Mouse (Mus musculus): ENCODE data around the gene Cwc22. TPM values are rescaled to one million over a fixed set of nuclear protein-coding genes. Genes with fewer than 3 reads are reported as not detected.

The Cwc22 gene
- polyA plus RNA-seq, 1 experiment from 2014 or later: 54.0 TPM

DNA sequence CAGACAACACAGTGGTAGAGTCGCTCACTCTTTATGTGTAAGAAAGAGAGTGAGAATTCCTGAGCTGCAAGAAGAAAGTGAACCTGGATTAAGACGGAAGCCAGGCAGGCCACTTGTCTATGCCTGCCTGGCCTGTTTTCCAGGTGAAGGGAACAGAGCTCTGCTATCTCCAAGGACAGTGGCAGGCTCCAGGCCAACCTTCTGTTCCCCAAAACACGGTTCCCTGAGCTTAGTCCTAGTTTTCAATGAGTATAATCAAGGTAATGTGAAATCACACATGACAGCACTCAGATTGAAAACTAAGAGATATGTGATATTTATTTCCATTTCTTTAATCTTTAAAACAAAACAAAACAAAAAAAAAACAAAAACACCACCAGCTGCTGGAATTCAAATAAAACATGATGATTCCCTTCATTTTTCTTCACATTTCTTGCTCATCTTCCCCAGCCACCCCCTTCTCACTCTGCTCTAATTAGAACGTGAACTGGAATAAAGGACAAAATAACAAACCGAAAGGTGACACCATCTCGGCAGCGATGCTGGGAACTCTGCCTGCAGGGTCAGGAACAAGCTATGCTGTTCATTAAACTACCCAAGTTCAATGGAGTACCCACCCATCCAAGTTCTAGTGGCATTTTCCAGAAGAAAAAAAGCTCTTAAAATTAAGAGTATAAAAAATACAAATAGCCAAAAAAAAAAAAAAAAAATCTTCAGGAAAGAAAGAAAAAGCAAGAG lies 20.8 kb downstream of the Cwc22 start:
- 87% methylated on average over 5 of the region's 7 CpGs for whole genome bisulfite sequencing (ENCODE audit: missing documents)
- peaks cover 81% of the 10 kb centered on the region for H3K36me3 ChIP-seq (ENCODE audit: inconsistent target)
- H3K27ac ChIP-seq: no peak overlapping the region
- H3K4me3 ChIP-seq (ENCODE audit: inconsistent target): no peak overlapping the region
- no peaks in the 10 kb centered on the region for H3K79me2 ChIP-seq (ENCODE audit: inconsistent target)

- no peak overlapping the region for H3K4me3 ChIP-seq (ENCODE audit: inconsistent target)
- peaks cover 73% of the 10 kb centered on the region for H3K36me3 ChIP-seq (ENCODE audit: inconsistent target)
- H3K79me2 ChIP-seq (ENCODE audit: inconsistent target): no peaks in the 10 kb centered on the region
- H3K27ac ChIP-seq: no peak overlapping the region
- 98% methylated on average over 3 of the region's 3 CpGs for WGBS (ENCODE audit: missing documents)
Measured at GRCm38 (mm10) chr2:77924003-77924402, 22.2 kb downstream of the Cwc22 start.

GRCm38 (mm10) chr2:77923182-77923581 lies 23.0 kb downstream of the Cwc22 start:
- Histone ChIP-seq H3K36me3 (ENCODE audit: inconsistent target) (peaks cover 64% of the 10 kb centered on the region), H3K27ac (no peak overlapping the region), H3K79me2 (ENCODE audit: inconsistent target) (no peaks in the 10 kb centered on the region), H3K4me3 (ENCODE audit: inconsistent target) (no peak overlapping the region)
- WGBS (ENCODE audit: missing documents): 93% methylated on average over 8 of the region's 8 CpGs

DNA sequence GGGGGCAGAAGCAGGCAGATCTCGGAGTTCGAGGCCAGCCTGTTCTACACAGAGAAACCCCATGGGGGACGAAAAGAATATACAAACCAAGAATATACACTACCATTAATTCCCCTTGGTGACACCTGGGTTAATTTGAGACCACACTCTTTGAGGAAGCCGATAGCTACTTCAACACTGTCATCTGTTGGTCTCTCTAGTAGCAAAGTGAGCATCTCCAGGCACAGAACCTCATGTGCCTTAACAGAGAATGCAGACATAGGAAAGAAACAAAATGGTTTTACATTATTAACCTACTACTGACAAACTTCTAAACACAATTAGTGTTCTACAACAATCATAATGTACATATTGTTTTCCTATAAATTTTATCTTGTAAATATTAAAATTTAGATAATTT lies 24.9 kb downstream of the Cwc22 start:
- peaks cover 62% of the 10 kb centered on the region for H3K36me3 ChIP-seq (ENCODE audit: inconsistent target)
- H3K4me3 ChIP-seq (ENCODE audit: inconsistent target): no peak overlapping the region
- H3K79me2 ChIP-seq (ENCODE audit: inconsistent target): no peaks in the 10 kb centered on the region
- whole genome bisulfite sequencing (ENCODE audit: missing documents): 99% methylated on average over 4 of the region's 4 CpGs
- no peak overlapping the region for H3K27ac ChIP-seq

DNA sequence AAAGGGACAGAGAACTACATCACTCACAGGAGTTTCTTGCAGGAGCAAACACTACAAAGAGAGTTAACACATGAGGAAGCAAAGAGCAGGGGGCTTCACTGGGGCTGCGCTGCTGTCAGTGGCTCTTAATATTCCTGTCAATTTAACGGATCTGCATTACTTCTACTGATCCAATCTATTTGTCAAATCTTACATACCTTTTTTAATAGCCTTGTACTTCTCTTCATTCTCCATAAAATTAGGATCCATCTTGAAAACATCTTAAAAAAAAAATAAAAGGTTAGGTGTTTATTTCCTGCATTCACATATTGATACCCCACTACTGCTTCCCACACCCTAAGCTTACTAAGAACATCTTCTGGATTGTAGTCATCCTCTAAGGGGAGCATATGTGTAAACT lies 25.6 kb downstream of the Cwc22 start:
- peaks cover 60% of the 10 kb centered on the region for H3K36me3 ChIP-seq (ENCODE audit: inconsistent target)
- H3K4me3 ChIP-seq (ENCODE audit: inconsistent target): no peak overlapping the region
- no peaks in the 10 kb centered on the region for H3K79me2 ChIP-seq (ENCODE audit: inconsistent target)
- 100% methylated on average over 2 of the region's 2 CpGs for WGBS (ENCODE audit: missing documents)
- H3K27ac ChIP-seq: no peak overlapping the region

DNA sequence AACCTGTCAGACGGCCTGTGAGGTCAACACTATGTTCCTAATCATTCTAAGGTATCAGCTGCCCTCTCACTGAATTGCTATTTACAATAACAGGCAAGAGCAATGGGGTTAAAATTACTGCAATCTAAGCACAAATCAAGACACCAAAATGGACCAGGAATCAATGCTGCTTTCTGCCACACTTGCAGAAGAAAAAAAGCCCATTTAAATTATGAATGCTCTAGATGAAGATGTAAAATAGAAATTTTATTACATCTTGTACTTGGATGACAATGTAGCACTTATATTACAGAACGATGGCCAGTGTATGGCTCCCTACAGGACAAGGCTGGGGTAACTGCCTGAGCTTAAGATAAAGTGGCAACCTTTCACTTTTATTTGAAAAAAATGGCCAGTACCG lies 27.7 kb downstream of the Cwc22 start:
- Histone ChIP-seq H3K27ac (no peak overlapping the region), H3K4me3 (ENCODE audit: inconsistent target) (no peak overlapping the region), H3K36me3 (ENCODE audit: inconsistent target) (peaks cover 60% of the 10 kb centered on the region), H3K79me2 (ENCODE audit: inconsistent target) (no peaks in the 10 kb centered on the region)
- WGBS (ENCODE audit: missing documents): 86% methylated on average over 3 of the region's 3 CpGs

DNA sequence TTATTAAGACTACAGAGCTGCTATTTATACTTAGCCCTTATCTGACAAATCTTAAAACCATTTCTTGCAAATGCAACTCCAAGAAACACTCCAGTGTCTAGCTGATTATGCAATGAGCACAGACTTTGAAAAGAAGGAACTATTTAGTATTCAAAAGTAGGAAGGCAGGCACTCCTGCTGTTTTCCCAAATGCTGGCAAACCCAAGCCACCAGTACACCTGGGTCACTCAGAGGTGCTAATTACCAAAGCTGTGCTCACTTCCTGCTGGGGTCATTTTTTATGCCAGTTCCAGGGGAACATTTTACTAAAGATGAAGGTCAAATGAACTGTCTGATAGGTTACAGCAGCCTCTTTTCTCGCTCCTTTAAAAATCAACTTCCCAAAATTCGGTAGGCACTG lies 28.2 kb downstream of the Cwc22 start:
- WGBS (ENCODE audit: missing documents): 41% methylated on average over 2 of the region's 2 CpGs
- Histone ChIP-seq H3K27ac (no peak overlapping the region), H3K4me3 (ENCODE audit: inconsistent target) (no peak overlapping the region), H3K36me3 (ENCODE audit: inconsistent target) (peaks cover 60% of the 10 kb centered on the region), H3K79me2 (ENCODE audit: inconsistent target) (no peaks in the 10 kb centered on the region)

- Histone ChIP-seq H3K27ac (no peak overlapping the region), H3K79me2 (ENCODE audit: inconsistent target) (no peaks in the 10 kb centered on the region), H3K4me3 (ENCODE audit: inconsistent target) (no peak overlapping the region), H3K36me3 (ENCODE audit: inconsistent target) (peaks cover 62% of the 10 kb centered on the region)
- 93% methylated on average over 3 of the region's 3 CpGs for WGBS (ENCODE audit: missing documents)
Measured at GRCm38 (mm10) chr2:77917360-77917734, 28.8 kb downstream of the Cwc22 start.

DNA sequence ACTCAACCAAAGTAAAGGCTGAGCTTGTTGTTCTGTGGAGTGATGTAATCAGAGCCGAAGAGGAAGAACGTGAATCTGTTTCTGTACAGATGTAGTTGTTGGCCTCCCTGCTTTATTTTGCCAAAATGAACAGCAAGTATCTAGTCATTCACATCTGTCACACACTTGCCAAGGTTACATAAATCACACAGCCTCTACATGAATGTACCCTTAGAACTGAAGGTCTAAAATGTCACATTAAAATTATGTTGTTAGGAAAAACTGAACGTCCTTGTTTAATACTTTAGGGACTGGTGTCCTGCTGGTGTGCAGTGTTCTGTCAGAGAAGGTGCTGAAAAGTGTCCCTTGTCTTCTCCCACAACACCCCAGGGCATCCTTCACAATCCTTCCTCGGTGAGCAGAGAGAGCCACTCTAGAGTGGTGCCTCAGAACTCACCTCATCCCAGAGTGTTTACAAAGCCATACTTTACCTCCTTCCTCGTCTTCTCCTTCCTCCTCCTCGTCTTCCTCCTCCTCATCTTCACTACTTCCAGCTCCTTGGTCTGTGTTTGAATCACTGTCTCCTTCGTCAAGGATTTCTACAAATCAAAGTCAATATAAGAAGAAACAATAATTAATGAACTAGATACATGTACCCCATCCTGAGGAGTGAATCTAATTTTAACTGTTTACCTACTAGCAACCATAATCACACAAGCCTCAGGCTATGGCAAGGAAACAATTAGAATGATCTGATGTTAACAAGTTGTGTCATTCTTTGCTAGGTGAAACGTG lies 29.4 kb downstream of the Cwc22 start:
- H3K36me3 ChIP-seq (ENCODE audit: inconsistent target): peaks cover 57% of the 10 kb centered on the region

GRCm38 (mm10) chr2:77915187-77915586 lies 31.0 kb downstream of the Cwc22 start:
- H3K36me3 ChIP-seq (ENCODE audit: inconsistent target): peaks cover 52% of the 10 kb centered on the region
- H3K79me2 ChIP-seq (ENCODE audit: inconsistent target): no peaks in the 10 kb centered on the region
- no peak overlapping the region for H3K27ac ChIP-seq
- 95% methylated on average over 8 of the region's 8 CpGs for WGBS (ENCODE audit: missing documents)
- H3K4me3 ChIP-seq (ENCODE audit: inconsistent target): no peak overlapping the region

More for the DNA sequence above, 29.4 kb downstream of the Cwc22 start:
- Histone ChIP-seq H3K79me2 (ENCODE audit: inconsistent target) (no peaks in the 10 kb centered on the region), H3K27ac (no peak overlapping the region), H3K4me3 (ENCODE audit: inconsistent target) (no peak overlapping the region)
- WGBS (ENCODE audit: missing documents): 96% methylated on average over 8 of the region's 8 CpGs

DNA sequence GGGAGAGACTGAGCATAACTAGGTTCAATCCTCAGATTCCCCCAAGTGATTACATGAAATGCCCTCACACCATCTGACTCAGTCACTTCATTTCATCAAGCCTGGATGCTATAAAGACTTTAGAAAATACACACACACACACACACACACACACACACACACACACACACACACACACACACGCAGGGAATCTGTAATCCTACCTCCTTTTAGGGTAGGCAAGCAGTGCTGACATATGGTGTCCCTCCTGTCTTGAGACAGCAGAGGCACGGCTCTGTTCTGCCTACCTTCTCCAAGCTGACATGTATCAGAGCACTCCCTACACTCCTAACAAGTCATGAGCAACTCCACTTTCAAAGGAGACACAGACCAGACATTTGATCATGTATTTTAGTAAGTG lies 32.5 kb downstream of the Cwc22 start:
- Histone ChIP-seq H3K79me2 (ENCODE audit: inconsistent target) (no peaks in the 10 kb centered on the region), H3K4me3 (ENCODE audit: inconsistent target) (no peak overlapping the region), H3K27ac (no peak overlapping the region), H3K36me3 (ENCODE audit: inconsistent target) (peaks cover 50% of the 10 kb centered on the region)
- WGBS (ENCODE audit: missing documents): 83% methylated on average over 1 of the region's 2 CpGs

DNA sequence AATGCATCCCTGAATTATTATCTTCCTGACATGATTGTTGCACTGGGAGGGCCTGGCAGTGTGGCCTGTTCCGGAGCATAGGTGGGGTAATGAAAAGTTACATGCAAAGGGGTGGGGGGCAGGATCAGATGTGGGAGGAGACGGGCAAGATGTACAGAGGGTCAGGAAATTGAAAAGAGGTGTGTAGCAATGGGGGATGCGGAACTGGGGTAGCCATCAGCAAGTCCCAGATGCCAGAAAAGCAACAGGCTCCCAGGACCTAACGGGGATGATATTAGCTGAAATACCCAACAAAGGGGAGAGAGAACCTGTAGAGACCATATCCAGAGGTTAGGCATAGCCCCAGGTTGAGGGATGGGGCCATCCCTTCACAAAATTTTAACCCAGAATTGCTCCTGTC lies 34.0 kb downstream of the Cwc22 start:
- Histone ChIP-seq H3K79me2 (ENCODE audit: inconsistent target) (no peaks in the 10 kb centered on the region), H3K27ac (no peak overlapping the region), H3K4me3 (ENCODE audit: inconsistent target) (no peak overlapping the region), H3K36me3 (ENCODE audit: inconsistent target) (peaks cover 59% of the 10 kb centered on the region)
- 96% methylated on average over 3 of the region's 4 CpGs for WGBS (ENCODE audit: missing documents)

DNA sequence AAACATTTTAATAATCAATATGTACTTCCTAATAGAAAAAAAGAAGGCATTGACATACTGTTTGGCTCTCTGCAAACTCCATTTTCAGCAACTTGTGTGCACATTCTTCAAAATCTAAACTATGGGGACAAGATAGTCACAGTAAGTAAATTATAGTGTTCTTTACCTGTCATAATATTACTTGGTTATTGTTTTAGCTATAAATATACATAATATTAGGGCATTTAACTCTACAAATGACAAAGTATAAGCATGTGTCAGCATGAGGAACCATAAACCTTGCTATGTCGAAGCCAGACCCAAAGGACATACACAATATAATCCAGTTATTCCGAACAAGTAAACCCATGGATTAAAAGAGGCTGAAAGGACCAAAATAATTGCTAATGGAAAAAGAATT lies 34.7 kb downstream of the Cwc22 start:
- 90% methylated on average over 2 of the region's 2 CpGs for WGBS (ENCODE audit: missing documents)
- H3K36me3 ChIP-seq (ENCODE audit: inconsistent target): peaks cover 59% of the 10 kb centered on the region
- H3K79me2 ChIP-seq (ENCODE audit: inconsistent target): no peaks in the 10 kb centered on the region
- H3K4me3 ChIP-seq (ENCODE audit: inconsistent target): no peak overlapping the region
- H3K27ac ChIP-seq: no peak overlapping the region

- no peak overlapping the region for H3K27ac ChIP-seq
- no peak overlapping the region for H3K4me3 ChIP-seq (ENCODE audit: inconsistent target)
- peaks cover 64% of the 10 kb centered on the region for H3K36me3 ChIP-seq (ENCODE audit: inconsistent target)
- H3K79me2 ChIP-seq (ENCODE audit: inconsistent target): no peaks in the 10 kb centered on the region
- 93% methylated on average over 3 of the region's 3 CpGs for WGBS (ENCODE audit: missing documents)
Measured at GRCm38 (mm10) chr2:77910216-77910615, 36.0 kb downstream of the Cwc22 start.

- 97% methylated on average over 3 of the region's 3 CpGs for WGBS (ENCODE audit: missing documents)
- peaks cover 61% of the 10 kb centered on the region for H3K36me3 ChIP-seq (ENCODE audit: inconsistent target)
Measured at GRCm38 (mm10) chr2:77907164-77907563, 39.0 kb downstream of the Cwc22 start.

More at GRCm38 (mm10) chr2:77907164-77907563, 39.0 kb downstream of the Cwc22 start:
- H3K4me3 ChIP-seq (ENCODE audit: inconsistent target): no peak overlapping the region
- no peak overlapping the region for H3K27ac ChIP-seq
- H3K79me2 ChIP-seq (ENCODE audit: inconsistent target): no peaks in the 10 kb centered on the region

Measured in macrophage (primary cell).